Mouse (Mus musculus) mesoderm, embryonic 11.5 days (tissue): Measurements from ENCODE around the gene 4930556J24Rik.
A peak's percentile ranks its signal among the peaks of the same experiment; 100 is the strongest.
"Not testable (repeated sequence)": the region's sequence is repeated elsewhere in the genome, so short reads cannot be mapped to it uniquely, and the experiment has no call there.

Experiments used
- DNase-seq: peaks from one replicate; pipeline ENCODE4 v3.0.0-alpha.2; 2012; ENCODE audit warnings: low read depth, low spot score

Gene 4930556J24Rik

GRCm38 (mm10) chr11:3921281-3921850 lies 55.2 kb downstream of the 4930556J24Rik start:
- DNase-seq, result peak; percentile 58

- DNase-seq, result no peak
These were observed 56.1 kb downstream of the 4930556J24Rik start for GRCm38 (mm10) chr11:3920476-3920875.

- DNase-seq, result peak; percentile 18
These were observed 57.8 kb downstream of the 4930556J24Rik start for GRCm38 (mm10) chr11:3918738-3919137.

GRCm38 (mm10) chr11:3914109-3914840 lies 62.3 kb downstream of the 4930556J24Rik start, which contains the start of gene Slc35e4:
Gene Slc35e4 (minus strand): TSS chr11:3914664.
- DNase-seq, result peak; percentile 84

- peak; percentile 85 for DNase-seq
These were observed 63.1 kb downstream of the 4930556J24Rik start for GRCm38 (mm10) chr11:3913316-3914108.

GRCm38 (mm10) chr11:3912875-3913271 lies 63.7 kb downstream of the 4930556J24Rik start:
- DNase-seq, result peak; percentile 29

GRCm38 (mm10) chr11:3912100-3912874 lies 64.3 kb downstream of the 4930556J24Rik start:
- peak; percentile 4 for DNase-seq

GRCm38 (mm10) chr11:3911440-3911839 lies 65.1 kb downstream of the 4930556J24Rik start:
- DNase-seq, result not testable (repeated sequence)

GRCm38 (mm10) chr11:3910513-3911310 lies 65.9 kb downstream of the 4930556J24Rik start:
- no peak for DNase-seq

- no peak for DNase-seq
These were observed 67.3 kb downstream of the 4930556J24Rik start for GRCm38 (mm10) chr11:3909236-3909635.

GRCm38 (mm10) chr11:3905446-3905845 lies 71.1 kb downstream of the 4930556J24Rik start:
- DNase-seq, result no peak

GRCm38 (mm10) chr11:3904673-3905072 lies 71.9 kb downstream of the 4930556J24Rik start:
- DNase-seq, result no peak

- DNase-seq, result no peak
These were observed 73.5 kb downstream of the 4930556J24Rik start for GRCm38 (mm10) chr11:3903046-3903445.

- DNase-seq, result no peak
These were observed 74.1 kb downstream of the 4930556J24Rik start for GRCm38 (mm10) chr11:3902516-3902915.

GRCm38 (mm10) chr11:3900296-3900695 lies 76.3 kb downstream of the 4930556J24Rik start:
- no peak for DNase-seq

- DNase-seq, result no peak
These were observed 80.6 kb downstream of the 4930556J24Rik start for GRCm38 (mm10) chr11:3895933-3896332.

GRCm38 (mm10) chr11:3895458-3895857 lies 81.1 kb downstream of the 4930556J24Rik start:
- DNase-seq, result peak; percentile 47

GRCm38 (mm10) chr11:3894406-3895281 lies 81.9 kb downstream of the 4930556J24Rik start, which contains the start of the genes 4921536K21Rik and Dusp18:
Gene 4921536K21Rik (minus strand): TSS chr11:3895098.
Gene Dusp18 (plus strand): TSS chr11:3895240.
- DNase-seq, result peak; percentile 96

- DNase-seq, result no peak
These were observed 82.6 kb downstream of the 4930556J24Rik start for GRCm38 (mm10) chr11:3893970-3894369.
